Mouse (Mus musculus): ENCODE measurements at regions not wholly inside any gene's neighbourhood (a gene's known extent, or its start where the extent isn't known, plus 50 kb on each side); places are given as distances from the start of the nearest gene placed in this dataset.
A peak's percentile ranks its signal among the peaks of the same experiment; 100 is the strongest.

DNA sequence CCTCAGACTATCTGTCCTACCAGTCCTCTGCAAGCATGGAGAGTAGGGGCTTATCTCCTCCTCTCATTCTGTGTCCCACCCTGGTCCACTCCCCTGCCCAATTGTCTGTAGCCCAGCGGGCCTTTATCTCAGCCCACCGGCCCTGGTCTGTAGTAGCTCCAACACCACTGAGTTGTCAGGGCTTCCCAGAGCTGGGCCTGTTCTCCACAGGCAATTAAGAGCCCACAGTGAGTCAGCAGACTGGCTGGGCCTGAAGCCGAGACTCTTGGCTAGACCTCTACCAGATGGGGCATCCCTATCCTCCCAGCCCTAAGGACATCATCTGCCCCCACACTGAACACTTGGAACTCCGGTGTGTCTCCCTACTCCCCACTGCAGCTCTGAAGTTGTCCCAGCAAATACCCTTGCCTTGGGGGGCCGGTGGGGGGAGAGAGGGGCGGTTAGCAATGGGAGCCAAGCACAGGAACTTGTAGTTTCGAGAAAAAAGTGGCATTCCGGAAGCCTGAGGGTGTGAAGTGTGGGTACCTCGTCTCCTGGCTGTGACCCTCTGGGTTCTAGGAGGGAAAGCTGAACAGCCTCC, 64.7 kb upstream of the Dlg1 start:
- DNase-seq (ENCODE audit: low spot score): peak; percentile 53

DNA sequence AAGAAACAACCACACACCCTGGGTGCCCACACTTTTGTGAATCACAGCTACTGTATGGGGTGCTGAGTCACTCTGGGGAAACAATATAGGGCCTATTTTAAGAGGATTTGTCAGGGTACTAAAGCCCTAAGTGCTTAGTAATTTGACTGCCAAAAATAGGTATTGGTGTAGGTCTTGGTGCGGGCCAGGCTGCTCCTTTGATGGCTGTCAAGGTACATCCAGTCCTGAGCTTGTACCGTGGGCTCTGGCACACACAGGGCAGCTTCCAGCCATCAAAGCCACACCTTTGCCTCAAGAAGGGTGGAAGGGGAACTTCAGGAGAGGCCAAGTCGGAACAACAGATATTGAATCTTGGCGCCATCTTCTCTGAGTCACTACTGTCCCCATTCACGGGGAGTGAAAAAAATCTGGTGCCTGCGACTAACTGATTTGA, 64.2 kb upstream of the Dlg1 start:
- no peak for DNase-seq (ENCODE audit: low spot score)

GRCm38 (mm10) chr16:31601278-31601677, 62.0 kb upstream of the Dlg1 start:
- no peak for DNase-seq (ENCODE audit: low spot score)

GRCm38 (mm10) chr16:31603185-31603584, 60.1 kb upstream of the Dlg1 start:
- no peak for DNase-seq (ENCODE audit: low spot score)

- DNase-seq (ENCODE audit: low spot score): no peak
Observed at GRCm38 (mm10) chr16:31606389-31607177, 56.7 kb upstream of the Dlg1 start.

DNA sequence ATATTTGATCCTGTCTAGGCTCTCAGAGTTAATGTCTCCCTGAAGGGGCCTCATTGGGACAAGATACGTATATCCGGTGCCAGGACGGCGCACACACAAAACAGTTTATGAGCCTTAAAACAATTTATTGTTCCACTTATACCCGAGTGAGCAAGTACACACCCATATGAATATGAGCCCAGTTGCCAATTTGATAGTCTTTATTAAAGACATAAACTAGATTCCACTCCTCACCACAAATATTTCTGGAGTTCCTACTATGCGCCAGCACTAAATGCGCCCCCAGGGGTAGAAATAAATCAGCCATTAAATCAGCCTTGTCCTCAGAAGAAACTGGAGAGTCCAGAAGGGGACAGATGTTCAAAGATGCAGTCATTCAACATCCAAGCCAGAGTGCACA, 54.3 kb upstream of the Dlg1 start:
- no peak for DNase-seq (ENCODE audit: low spot score)

- DNase-seq (ENCODE audit: low spot score): no peak
Observed at GRCm38 (mm10) chr16:31609394-31610172, 53.7 kb upstream of the Dlg1 start.

Data from spleen, adult 12 weeks (tissue).